Mouse (Mus musculus) embryonic facial prominence, embryonic 15.5 days (tissue): ENCODE results near the gene Zfp91. TPM values are rescaled to one million over a fixed set of nuclear protein-coding genes. Genes with fewer than 3 reads are reported as not detected.
"Not testable (repeated sequence)": the region's sequence is repeated elsewhere in the genome, so short reads cannot be mapped to it uniquely, and the experiment has no call there.

Experiments used
- ATAC-seq: fragments of 200-750 bp; cut with Nextera tagmentation; 2 replicates; pipeline ENCODE4 v1.8.0; 2017; ENCODE audit warnings: low read depth, moderate TSS enrichment; ENCODE audit not compliant: insufficient number of reproducible peaks, low FRiP score, low TSS enrichment
- H3K27ac ChIP-seq: fragments of 300-500 bp; sonication (generic); replicated peaks from 2 replicates; pipeline ENCODE4 v1.5.1; 2015; ENCODE audit warnings: mild to moderate bottlenecking, inconsistent platforms
- H3K27me3 ChIP-seq: fragments of 300-500 bp; sonication (generic); 2 replicates; pipeline ENCODE4 v1.6.1; 2015; ENCODE audit warnings: inconsistent platforms
- H3K36me3 ChIP-seq: fragments of 300-500 bp; sonication (generic); 2 replicates; pipeline ENCODE4 v1.6.1; 2015; ENCODE audit warnings: mild to moderate bottlenecking, inconsistent platforms
- H3K4me1 ChIP-seq: fragments of 300-500 bp; sonication (generic); 2 replicates; pipeline ENCODE4 v1.6.1; 2015; ENCODE audit warnings: inconsistent platforms
- H3K4me2 ChIP-seq: fragments of 300-500 bp; sonication (generic); replicated peaks from 2 replicates; pipeline ENCODE4 v1.6.1; 2015; ENCODE audit warnings: mild to moderate bottlenecking, inconsistent platforms
- H3K4me3 ChIP-seq: fragments of 300-500 bp; sonication (generic); replicated peaks from 2 replicates; pipeline ENCODE4 v1.5.1; 2015; ENCODE audit warnings: mild to moderate bottlenecking, inconsistent platforms
- H3K9ac ChIP-seq: fragments of 300-500 bp; sonication (generic); 2 replicates; pipeline ENCODE4 v1.6.1; 2015; ENCODE audit warnings: inconsistent platforms
- H3K9me3 ChIP-seq: fragments of 300-500 bp; sonication (generic); replicated peaks from 2 replicates; pipeline ENCODE4 v1.6.1; 2016; ENCODE audit warnings: inconsistent platforms
- WGBS: fragments of 180-500 bp; shearing (Covaris S2); methylation state at CpG from one replicate; pipeline ENCODE4 v1.1.7; 2015; 5-methylcytosine and 5-hydroxymethylcytosine counted together
- polyA plus RNA-seq: library from polyadenylated mRNA; unstranded; fragments of >200 nt; fragmentation: Nextera tagmentation; extraction: Ambion mirVana; gene quantifications from 2 replicates; pipeline ENCODE4 v1.2.1, GENCODE M21; 2015

Zfp91 gene
- polyA plus RNA-seq, 1 experiment from 2014 or later, result 14.3 TPM

- no peak for ATAC-seq
- no peak overlapping the region for H3K9ac ChIP-seq
- no peak overlapping the region for H3K27ac ChIP-seq
- no peak overlapping the region for H3K4me3 ChIP-seq
- no peak overlapping the region for H3K4me2 ChIP-seq
- H3K27me3 ChIP-seq, result no peaks in the 10 kb centered on the region
- H3K36me3 ChIP-seq, result no peaks in the 10 kb centered on the region
- no peaks in the 10 kb centered on the region for H3K4me1 ChIP-seq
- 58% methylated on average over 1 of the region's 1 CpGs for WGBS
- no peaks in the 10 kb centered on the region for H3K9me3 ChIP-seq
These were observed 64.9 kb downstream of the Zfp91 start for GRCm38 (mm10) chr19:12731036-12731435.

- Histone ChIP-seq H3K9ac (no peak overlapping the region), H3K27me3 (no peaks in the 10 kb centered on the region)
- 74% methylated on average over 1 of the region's 1 CpGs for WGBS
These were observed 70.1 kb downstream of the Zfp91 start for GRCm38 (mm10) chr19:12725851-12726250.

GRCm38 (mm10) chr19:12722308-12722707 lies 73.6 kb downstream of the Zfp91 start:
- H3K27ac ChIP-seq, result no peak overlapping the region
- WGBS, result 62% methylated on average over 3 of the region's 3 CpGs
- no peak overlapping the region for H3K9ac ChIP-seq
- H3K4me3 ChIP-seq, result no peak overlapping the region
- H3K36me3 ChIP-seq, result no peaks in the 10 kb centered on the region
- no peaks in the 10 kb centered on the region for H3K4me1 ChIP-seq
- H3K27me3 ChIP-seq, result no peaks in the 10 kb centered on the region
- no peaks in the 10 kb centered on the region for H3K9me3 ChIP-seq
- no peak overlapping the region for H3K4me2 ChIP-seq
- no peak for ATAC-seq

More at GRCm38 (mm10) chr19:12725851-12726250, 70.1 kb downstream of the Zfp91 start:
- H3K4me2 ChIP-seq, result no peak overlapping the region
- no peak overlapping the region for H3K27ac ChIP-seq
- no peaks in the 10 kb centered on the region for H3K36me3 ChIP-seq
- H3K4me1 ChIP-seq, result no peaks in the 10 kb centered on the region
- no peak for ATAC-seq
- H3K4me3 ChIP-seq, result no peak overlapping the region
- no peaks in the 10 kb centered on the region for H3K9me3 ChIP-seq

GRCm38 (mm10) chr19:12721596-12721995 lies 74.3 kb downstream of the Zfp91 start:
- H3K4me1 ChIP-seq, ATAC-seq, H3K27ac ChIP-seq, H3K4me3 ChIP-seq, H3K27me3 ChIP-seq, H3K4me2 ChIP-seq, H3K36me3 ChIP-seq, H3K9me3 ChIP-seq, H3K9ac ChIP-seq: not testable (repeated sequence)
- WGBS, result 95% methylated on average over 7 of the region's 7 CpGs

GRCm38 (mm10) chr19:12720919-12721318 lies 75.0 kb downstream of the Zfp91 start:
- not testable (repeated sequence) for H3K4me1 ChIP-seq, H3K9me3 ChIP-seq, H3K4me2 ChIP-seq, ATAC-seq, H3K4me3 ChIP-seq, H3K36me3 ChIP-seq, H3K27ac ChIP-seq, H3K27me3 ChIP-seq, H3K9ac ChIP-seq
- 87% methylated on average over 5 of the region's 5 CpGs for WGBS

DNA sequence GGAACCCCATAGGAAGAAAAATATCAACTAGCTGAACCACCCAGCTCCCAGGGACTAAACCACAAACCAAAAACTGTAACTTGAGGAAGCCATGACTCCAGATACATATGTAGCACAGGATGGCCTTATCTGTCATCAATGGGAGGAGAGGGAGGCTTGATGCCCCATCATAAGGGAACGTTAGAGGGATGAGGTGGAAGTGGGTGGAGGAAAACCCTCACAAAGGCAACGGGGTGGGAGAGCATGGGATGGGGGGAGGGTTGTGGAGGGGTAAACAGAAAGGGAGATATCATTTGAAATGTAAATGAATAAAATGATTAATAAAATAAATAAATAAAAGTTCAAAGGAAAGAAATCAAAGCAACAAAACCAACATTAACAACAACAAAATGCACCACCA lies 75.5 kb downstream of the Zfp91 start:
- Histone ChIP-seq H3K4me2 (no peak overlapping the region), H3K4me1 (no peaks in the 10 kb centered on the region), H3K4me3 (no peak overlapping the region), H3K27ac (no peak overlapping the region), H3K9ac (no peak overlapping the region), H3K9me3 (no peaks in the 10 kb centered on the region), H3K36me3 (no peaks in the 10 kb centered on the region), H3K27me3 (no peaks in the 10 kb centered on the region)
- no peak for ATAC-seq
- 54% methylated on average over 2 of the region's 2 CpGs for WGBS

DNA sequence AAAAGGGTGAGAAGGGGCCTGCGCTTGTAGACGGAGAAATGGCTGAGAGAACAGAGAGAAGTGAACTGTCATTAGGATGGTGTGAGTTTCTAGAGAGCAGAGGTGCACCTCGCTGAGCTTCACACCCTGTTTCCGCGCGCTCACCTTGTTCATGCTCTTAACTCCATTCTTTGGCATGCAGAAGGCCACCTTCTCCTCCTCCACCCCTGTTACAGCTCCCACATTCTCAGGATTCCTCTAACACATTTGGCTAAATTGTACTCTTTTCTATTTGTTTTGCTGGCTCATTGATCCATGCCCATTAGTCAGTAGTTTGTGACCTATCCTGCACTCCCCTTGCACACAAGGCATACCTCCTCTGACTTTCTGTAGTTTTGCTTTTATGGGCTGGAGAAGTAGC lies 76.7 kb downstream of the Zfp91 start:
- H3K4me1 ChIP-seq, result no peaks in the 10 kb centered on the region
- no peaks in the 10 kb centered on the region for H3K9me3 ChIP-seq
- no peak overlapping the region for H3K4me2 ChIP-seq
- no peak overlapping the region for H3K4me3 ChIP-seq
- H3K9ac ChIP-seq, result no peak overlapping the region
- H3K36me3 ChIP-seq, result no peaks in the 10 kb centered on the region
- 80% methylated on average over 6 of the region's 6 CpGs for WGBS
- no peak overlapping the region for H3K27ac ChIP-seq
- H3K27me3 ChIP-seq, result no peaks in the 10 kb centered on the region
- ATAC-seq, result no peak

Other genes starting within 250 kb of the Zfp91 start
- gene Gm4952, start 196.2 kb downstream of the Zfp91 start, polyA plus RNA-seq, result 0.13 TPM in 1 of 2 replicates, not detected in the other
- gene Glyat, start 162.8 kb downstream of the Zfp91 start, polyA plus RNA-seq, result 0.12 TPM in 1 of 2 replicates, not detected in the other
- gene Olfr1442, start 125.7 kb downstream of the Zfp91 start, polyA plus RNA-seq, result not detected in 2 replicates
- gene Olfr1443, start 118.0 kb downstream of the Zfp91 start, polyA plus RNA-seq, result not detected in 2 replicates
- not detected in 2 replicates for gene Keg1, start 100.3 kb downstream of the Zfp91 start, polyA plus RNA-seq
- 1.3 and 1.4 TPM in 2 replicates for gene Cntf, start 30.5 kb downstream of the Zfp91 start, polyA plus RNA-seq
- gene Lpxn, start 67 bp upstream of the Zfp91 start, polyA plus RNA-seq, result 5.2 and 5.3 TPM in 2 replicates
- not detected in 2 replicates for gene Gm5244, start 50.6 kb upstream of the Zfp91 start, polyA plus RNA-seq
- gene Olfr1444, start 61.2 kb upstream of the Zfp91 start, polyA plus RNA-seq, result not detected in 2 replicates
- gene Olfr1445, start 87.7 kb upstream of the Zfp91 start, polyA plus RNA-seq, result not detected in 2 replicates
- 0.11 and 0.23 TPM in 2 replicates for gene Olfr1446, start 97.4 kb upstream of the Zfp91 start, polyA plus RNA-seq
- 0.07 TPM in 1 of 2 replicates, not detected in the other for gene Olfr1447, start 107.6 kb upstream of the Zfp91 start, polyA plus RNA-seq
- gene Olfr1448, start 128.3 kb upstream of the Zfp91 start, polyA plus RNA-seq, result 0.09 TPM in 1 of 2 replicates, not detected in the other
- not detected in 2 replicates for gene Olfr1449, start 134.7 kb upstream of the Zfp91 start, polyA plus RNA-seq
- not detected in 2 replicates for gene Olfr1450, start 154.1 kb upstream of the Zfp91 start, polyA plus RNA-seq
- not detected in 2 replicates for gene Olfr1451, start 198.9 kb upstream of the Zfp91 start, polyA plus RNA-seq
- gene Olfr1453, start 232.2 kb upstream of the Zfp91 start, polyA plus RNA-seq, result not detected in 2 replicates